Mouse (Mus musculus) layer of hippocampus, adult 2 months (tissue): ENCODE measurements around the gene Gucy2d. TPM values are rescaled to one million over a fixed set of nuclear protein-coding genes. Genes with fewer than 3 reads are reported as not detected.

Experiments
- DNase-seq, 2 experiments: peaks; one replicate each; pipeline ENCODE4 v3.0.0; 2022; ENCODE audit warnings: low spot score in 2 of 2
- H3K27ac ChIP-seq: fragments of 200-600 bp; 2 replicates; pipeline ENCODE4 v1.8.1; 2022
- H3K4me3 ChIP-seq: fragments of 200-600 bp; 2 replicates; pipeline ENCODE4 v1.8.1; 2022; ENCODE audit warnings: mild to moderate bottlenecking
- CTCF ChIP-seq: fragments of 200-600 bp; conservative IDR thresholded peaks from 2 replicates; pipeline ENCODE4 v1.8.1; 2022; ENCODE audit warnings: antibody characterized with exemption, mild to moderate bottlenecking, moderate library complexity
- total RNA-seq, 2 experiments: library from RNA; stranded (reverse); gene quantifications; 2 replicates each; pipeline ENCODE4 v1.2.3; 2021

Gucy2d gene
- total RNA-seq, 2 experiments from 2014 or later = not detected

DNA sequence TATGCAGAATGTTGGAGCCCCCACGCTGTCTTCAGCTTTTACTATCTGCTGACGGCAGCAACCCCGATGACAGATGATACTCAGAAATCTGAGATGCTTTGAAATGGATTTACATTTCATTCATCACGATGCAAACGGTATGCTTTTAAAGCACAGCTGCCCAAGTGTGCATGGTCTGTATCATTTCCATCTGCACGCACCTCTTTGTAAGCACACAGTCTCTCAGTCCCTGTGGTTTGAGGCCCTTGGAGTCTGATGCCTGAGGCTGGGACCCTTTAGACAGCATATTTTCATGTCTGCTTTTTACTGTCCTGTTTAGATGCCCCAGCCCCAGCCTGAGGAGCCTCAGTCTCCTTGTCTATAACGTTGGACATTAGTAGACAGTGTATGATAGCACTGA is 20.1 kb downstream of the Gucy2d start:
- DNase-seq = no peak
- H3K4me3 ChIP-seq = no peak overlapping the region
- no peak for TF ChIP-seq CTCF
- H3K27ac ChIP-seq = no peak overlapping the region

DNA sequence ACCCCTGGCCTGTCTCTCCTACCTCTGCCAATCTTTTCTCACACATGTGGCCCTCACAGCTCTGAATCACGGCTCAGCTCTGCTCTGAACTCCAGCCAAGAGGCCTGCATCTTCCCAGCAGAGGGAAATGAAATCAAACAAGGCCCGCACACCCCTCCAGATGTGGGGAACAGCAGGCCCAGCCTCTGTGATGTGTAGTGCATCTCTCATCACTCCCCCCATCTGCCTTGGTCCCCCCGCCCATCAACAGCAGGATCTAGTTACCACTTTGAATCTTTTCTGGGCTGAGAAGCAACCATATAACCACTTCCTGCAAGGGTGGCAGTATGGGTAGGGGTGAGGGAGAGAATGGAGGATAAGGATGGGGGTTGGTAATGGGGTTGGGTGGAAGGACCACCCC is 28.9 kb downstream of the Gucy2d start:
- TF ChIP-seq CTCF = no peak
- H3K4me3 ChIP-seq = no peak overlapping the region
- H3K27ac ChIP-seq = no peak overlapping the region
- no peak for DNase-seq

DNA sequence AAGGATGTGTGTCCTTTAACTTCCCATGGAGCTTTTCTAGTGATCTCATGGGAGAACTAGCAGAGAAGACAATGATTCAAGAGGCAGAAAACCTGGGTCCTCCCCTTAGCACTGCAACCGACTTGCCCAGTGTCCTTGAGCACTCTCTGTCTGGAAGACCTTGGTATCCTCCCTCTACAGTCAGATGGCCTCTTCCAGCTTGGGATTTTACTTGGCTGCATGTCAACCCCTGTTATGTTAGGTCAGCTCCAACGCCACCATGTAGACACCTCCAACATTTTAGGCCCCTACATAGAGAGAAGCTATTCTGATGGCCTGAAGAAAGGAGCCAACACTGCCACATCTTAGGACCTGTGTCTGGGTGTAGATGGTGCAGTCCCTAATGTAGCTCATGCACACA is 32.3 kb downstream of the Gucy2d start:
- no peak for TF ChIP-seq CTCF
- Histone ChIP-seq H3K4me3 (no peak overlapping the region), H3K27ac (no peak overlapping the region)
- DNase-seq = no peak

DNA sequence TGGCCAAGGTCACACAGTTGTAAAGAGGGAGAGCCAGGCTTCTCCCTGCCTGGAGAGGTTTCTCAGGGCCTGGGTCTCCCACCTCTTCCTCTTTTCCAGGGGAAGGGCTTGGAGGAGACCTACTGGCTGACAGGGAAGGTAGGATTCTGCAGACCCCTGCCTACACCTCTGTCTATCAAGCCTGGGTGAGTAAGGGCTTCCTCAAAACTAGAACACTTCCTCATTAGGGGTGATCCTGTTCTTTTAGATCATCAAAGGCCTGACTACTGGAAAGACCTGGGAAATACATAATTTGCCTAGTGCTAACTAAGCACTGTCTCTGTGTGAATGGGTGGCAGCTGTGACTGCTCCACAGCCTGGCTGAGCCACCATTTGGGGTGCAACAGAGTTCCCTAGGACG is 34.3 kb downstream of the Gucy2d start:
- Histone ChIP-seq H3K4me3 (no peak overlapping the region), H3K27ac (no peak overlapping the region)
- DNase-seq = no peak
- TF ChIP-seq CTCF = no peak

DNA sequence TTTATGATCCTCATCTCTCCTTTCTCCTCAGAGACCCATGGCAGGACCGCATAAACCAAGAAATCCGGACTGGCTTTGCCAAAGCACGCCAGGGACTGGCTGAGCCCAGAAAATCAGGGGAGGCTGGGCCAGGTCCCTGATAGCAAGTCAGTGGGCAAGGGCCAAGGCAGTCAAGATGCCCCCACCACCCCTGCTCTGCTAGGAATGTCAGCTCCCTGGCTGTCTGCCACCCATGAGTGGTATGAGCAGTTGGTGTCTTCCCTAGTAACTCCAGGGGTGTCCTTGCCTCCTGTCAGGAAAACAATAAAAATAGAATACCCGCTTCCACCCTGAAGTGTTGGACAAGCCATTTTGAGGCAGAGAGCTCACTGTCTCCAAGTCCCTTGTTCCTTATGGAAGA is 36.9 kb downstream of the Gucy2d start:
- Histone ChIP-seq H3K27ac (no peak overlapping the region), H3K4me3 (no peak overlapping the region)
- DNase-seq = no peak
- TF ChIP-seq CTCF = no peak

DNA sequence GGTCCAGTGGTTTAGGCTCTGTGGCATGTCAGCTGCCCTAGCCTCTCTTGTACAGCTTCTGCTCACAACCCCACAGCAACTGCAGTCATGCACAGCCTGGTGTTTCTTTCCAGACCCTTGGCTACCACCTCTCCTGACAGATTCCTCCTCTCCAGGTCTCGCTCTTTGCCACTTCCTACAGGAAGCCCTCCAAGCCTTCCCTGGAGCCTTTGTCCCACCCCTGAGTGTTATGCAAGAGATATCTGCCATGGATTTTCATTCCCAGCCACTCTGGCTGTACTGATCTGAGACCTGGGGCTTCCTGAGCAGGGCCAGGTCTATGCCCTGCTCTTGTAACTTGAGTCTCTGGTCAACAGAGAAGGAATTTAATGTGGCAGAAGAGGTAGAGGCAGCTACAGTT is 40.3 kb downstream of the Gucy2d start:
- Histone ChIP-seq H3K27ac (no peak overlapping the region), H3K4me3 (no peak overlapping the region)
- DNase-seq = no peak
- no peak for TF ChIP-seq CTCF

DNA sequence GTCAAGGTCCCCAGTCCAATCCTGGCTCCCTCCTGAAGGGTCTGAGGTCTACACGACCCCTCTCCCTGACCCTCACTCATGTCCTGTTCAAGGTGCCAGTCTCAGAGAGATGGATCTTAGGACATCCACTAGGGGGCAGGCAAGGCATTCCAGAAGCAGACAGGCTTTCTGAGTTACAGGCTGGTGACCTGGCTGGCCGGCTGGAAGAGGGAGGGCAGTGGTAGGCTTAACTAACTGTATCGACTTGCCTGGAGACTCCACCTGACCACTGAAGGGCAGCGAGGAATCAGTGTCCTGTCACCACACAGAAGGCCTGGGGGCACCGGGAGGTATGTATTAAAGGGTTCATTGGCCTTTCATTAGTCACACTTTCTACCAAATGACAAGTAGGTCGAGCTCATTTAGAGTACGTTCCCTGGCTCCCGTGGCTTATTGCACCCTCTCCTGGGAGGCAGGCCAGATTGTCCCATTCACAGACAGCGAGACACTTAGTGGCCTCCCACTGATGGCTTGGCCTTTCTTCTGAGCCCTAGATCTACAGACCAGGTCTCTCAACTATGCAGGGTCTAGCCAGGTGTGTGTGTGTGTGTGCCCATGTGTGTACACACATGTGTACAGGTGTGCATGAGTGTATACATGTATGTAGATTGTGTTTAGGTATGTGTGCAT is 41.0 kb downstream of the Gucy2d start:
- TF ChIP-seq CTCF = peak; percentile 99
- no peak overlapping the region for H3K4me3 ChIP-seq
- DNase-seq = peak; percentile 49 to 80
- H3K27ac ChIP-seq = no peak overlapping the region

DNA sequence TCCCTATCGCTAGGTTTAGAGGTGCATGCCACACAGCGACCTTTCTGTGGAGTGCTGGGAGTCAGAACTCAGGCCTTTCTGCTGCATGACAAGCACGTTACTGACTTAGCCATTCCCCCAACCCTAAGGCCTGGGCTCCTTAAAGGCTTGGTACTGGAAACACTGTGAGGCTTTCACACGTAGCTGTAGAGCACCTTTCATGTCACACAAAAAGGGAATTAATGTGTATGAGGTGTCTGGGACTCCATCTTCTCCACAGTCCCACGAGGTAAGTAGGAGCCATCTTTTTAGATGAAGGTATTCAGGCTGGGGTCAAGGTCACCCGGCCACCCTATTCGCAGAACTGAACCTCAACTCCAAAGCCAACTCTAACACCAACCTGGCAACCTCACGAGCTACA is 41.6 kb downstream of the Gucy2d start:
- no peak for DNase-seq
- no peak for TF ChIP-seq CTCF
- Histone ChIP-seq H3K4me3 (no peak overlapping the region), H3K27ac (no peak overlapping the region)

DNA sequence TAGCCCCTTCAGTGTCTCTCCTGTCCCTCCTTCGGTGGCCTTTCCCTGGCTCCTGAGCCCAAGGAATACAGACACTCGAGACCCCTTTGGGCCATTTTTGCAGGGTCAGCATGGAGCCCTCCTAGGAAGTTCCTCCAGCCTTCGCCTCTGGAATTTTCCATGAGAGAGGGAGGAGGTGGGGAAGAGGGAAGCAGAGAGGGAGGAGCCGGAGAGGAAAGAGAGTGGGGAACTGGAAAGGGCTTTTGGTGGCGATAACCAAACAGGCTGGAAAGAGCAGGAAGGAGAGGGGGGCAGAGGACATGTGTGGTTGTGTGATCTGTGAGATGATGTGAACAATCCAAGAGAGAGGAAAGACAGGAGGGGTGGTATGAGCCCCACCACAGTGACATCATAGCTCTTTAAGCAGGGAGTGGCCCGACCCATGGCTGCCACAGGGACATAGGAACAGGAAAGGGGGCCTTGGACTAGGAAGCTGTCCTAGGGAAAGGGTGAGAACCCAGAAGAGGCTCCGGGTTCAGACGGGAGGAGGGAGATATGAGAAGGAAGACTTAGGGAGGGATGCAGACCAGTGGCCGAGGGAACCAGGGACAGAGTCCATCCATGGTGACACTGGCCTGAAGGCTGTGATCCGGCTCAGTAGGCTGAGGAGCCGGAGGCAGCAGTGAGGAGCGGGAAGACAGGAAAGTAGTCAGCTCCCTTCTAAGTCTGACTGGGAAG is 42.5 kb downstream of the Gucy2d start:
- H3K27ac ChIP-seq = peak overlapping the region; percentile 28; the same call in 1 of the 2 replicates
- no peak overlapping the region for H3K4me3 ChIP-seq
- DNase-seq = no peak
- no peak for TF ChIP-seq CTCF

DNA sequence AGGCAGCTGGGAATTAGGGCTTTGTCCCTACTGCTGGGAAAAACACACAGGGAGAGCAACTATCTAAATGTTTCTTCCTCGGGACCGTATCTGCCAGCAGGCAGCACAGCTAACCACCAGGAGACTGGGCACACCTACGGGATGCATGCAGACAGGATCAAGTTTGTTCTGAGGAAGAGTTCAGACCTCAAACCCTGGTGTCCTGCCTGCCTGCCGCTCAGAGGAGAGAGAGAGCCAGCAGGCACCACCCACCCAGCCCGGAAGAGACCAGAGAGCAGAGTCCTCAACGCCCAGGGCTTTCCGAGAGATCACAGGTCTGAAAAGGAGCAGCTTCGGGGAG is 43.0 kb downstream of the Gucy2d start:
- Histone ChIP-seq H3K27ac (0 out of 2 replicates have a peak overlapping the region, but pooled peaks have one; percentile 28), H3K4me3 (no peak overlapping the region)
- no peak for DNase-seq
- TF ChIP-seq CTCF = no peak

DNA sequence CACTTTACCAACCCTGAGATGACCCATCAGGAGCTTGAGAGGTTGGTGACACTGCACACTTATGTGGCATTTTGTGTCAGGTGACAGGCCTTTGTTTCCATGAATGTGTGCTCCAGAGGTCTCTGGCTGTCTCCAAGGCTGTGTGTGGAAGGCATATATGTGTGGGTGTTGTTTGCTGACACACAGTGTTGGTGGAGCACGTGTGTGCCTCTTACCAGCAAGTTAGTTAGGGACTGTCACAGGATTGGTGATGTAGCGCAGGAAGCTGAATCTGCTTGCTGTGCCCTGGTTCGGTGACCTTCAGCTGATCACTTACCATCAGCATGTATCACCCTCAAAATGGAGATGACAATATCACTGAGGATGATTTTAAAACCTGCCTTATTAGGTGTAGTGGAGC is 44.7 kb downstream of the Gucy2d start:
- Histone ChIP-seq H3K27ac (no peak overlapping the region), H3K4me3 (no peak overlapping the region)
- no peak for TF ChIP-seq CTCF
- no peak for DNase-seq

DNA sequence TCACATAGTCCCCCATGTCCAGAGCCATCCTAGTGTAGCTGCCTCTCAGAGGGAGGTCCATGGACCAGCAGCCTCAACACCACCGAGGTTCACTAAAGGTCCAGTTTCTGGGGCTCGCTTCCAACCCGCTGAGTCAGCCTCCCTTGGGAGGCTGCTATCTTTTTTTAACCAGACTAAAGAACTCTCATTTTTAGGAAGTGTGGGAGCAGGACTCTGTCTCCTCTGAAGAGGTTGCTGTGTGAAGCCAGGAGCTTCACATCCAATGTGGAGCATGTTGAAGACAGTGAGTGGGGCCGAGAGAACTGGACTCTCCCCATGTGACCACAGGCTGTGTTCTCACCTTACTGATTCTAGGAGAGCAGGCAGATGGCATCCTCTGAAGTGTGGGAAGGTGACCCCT is 45.3 kb downstream of the Gucy2d start:
- DNase-seq = no peak
- TF ChIP-seq CTCF = no peak
- Histone ChIP-seq H3K4me3 (no peak overlapping the region), H3K27ac (no peak overlapping the region)

DNA sequence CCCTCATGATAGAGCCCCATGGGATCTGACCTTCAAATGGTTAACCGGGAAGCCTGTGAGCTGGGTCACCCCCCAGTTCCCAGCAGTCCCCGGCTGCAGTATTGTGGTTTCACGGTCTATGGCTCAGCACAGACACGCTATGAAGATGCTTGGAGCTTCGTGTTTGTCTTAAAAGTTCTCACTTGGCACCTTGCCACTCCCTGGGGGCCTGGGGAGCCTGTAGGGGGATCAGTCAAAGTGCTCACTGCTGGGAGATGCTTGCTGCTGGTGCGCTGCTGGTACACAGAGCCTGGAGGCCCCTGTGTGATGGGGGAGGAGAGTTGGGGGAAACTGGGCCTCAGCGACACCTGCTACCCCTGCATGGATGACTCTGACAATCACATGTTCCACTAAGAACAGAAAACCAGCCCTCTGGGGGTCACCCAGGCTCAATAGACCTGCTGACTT is 46.3 kb downstream of the Gucy2d start:
- TF ChIP-seq CTCF = no peak
- Histone ChIP-seq H3K27ac (no peak overlapping the region), H3K4me3 (no peak overlapping the region)
- DNase-seq = no peak
